Mouse (Mus musculus): ENCODE measurements around the gene Clec2e. TPM values are rescaled to one million over a fixed set of nuclear protein-coding genes. Genes with fewer than 3 reads are reported as not detected.
A peak's percentile ranks its signal among the peaks of the same experiment; 100 is the strongest.

Clec2e gene
- total RNA-seq, 2 experiments from 2014 or later, result not detected

GRCm38 (mm10) chr6:129065857-129066256 lies 34.9 kb downstream of the Clec2e start:
- no peak for DNase-seq
- intact Hi-C loops (cut with DNase I), result loop anchor here (5.0 kb wide), 1 partner anchor 209 kb away; no protein-coding TSS in a partner anchor

GRCm38 (mm10) chr6:129065407-129065806 lies 35.3 kb downstream of the Clec2e start:
- intact Hi-C loops (cut with DNase I), result loop anchor here (5.0 kb wide), 1 partner anchor 208 kb away; no protein-coding TSS in a partner anchor
- DNase-seq, result no peak

- intact Hi-C loops (cut with DNase I), result no loop called here
Measured at GRCm38 (mm10) chr6:129058013-129058412, 42.7 kb downstream of the Clec2e start.

GRCm38 (mm10) chr6:129056237-129056636 lies 44.5 kb downstream of the Clec2e start:
- no peak for DNase-seq

More at GRCm38 (mm10) chr6:129058013-129058412, 42.7 kb downstream of the Clec2e start:
- DNase-seq, result no peak

GRCm38 (mm10) chr6:129051731-129052130 lies 49.0 kb downstream of the Clec2e start:
- DNase-seq, result no peak
- intact Hi-C loops (cut with DNase I), result no loop called here

More at GRCm38 (mm10) chr6:129056237-129056636, 44.5 kb downstream of the Clec2e start:
- intact Hi-C loops (cut with DNase I), result no loop called here

GRCm38 (mm10) chr6:129051086-129051485 lies 49.6 kb downstream of the Clec2e start:
- intact Hi-C loops (cut with DNase I), result no loop called here
- DNase-seq, result no peak

GRCm38 (mm10) chr6:129049596-129050251 lies 51.0 kb downstream of the Clec2e start:
- no peak for DNase-seq
- intact Hi-C loops (cut with DNase I), result no loop called here

GRCm38 (mm10) chr6:129048857-129049473 lies 51.7 kb downstream of the Clec2e start:
- intact Hi-C loops (cut with DNase I), result no loop called here
- DNase-seq, result peak; percentile 62

GRCm38 (mm10) chr6:129048381-129048780 lies 52.3 kb downstream of the Clec2e start:
- DNase-seq, result no peak
- intact Hi-C loops (cut with DNase I), result no loop called here

- intact Hi-C loops (cut with DNase I), result no loop called here
Measured at GRCm38 (mm10) chr6:129045601-129046000, 55.1 kb downstream of the Clec2e start, which contains the start of gene Klrb1f. Klrb1f (plus strand) TSS chr6:129045901.

GRCm38 (mm10) chr6:129042470-129042869 lies 58.2 kb downstream of the Clec2e start:
- intact Hi-C loops (cut with DNase I), result no loop called here
- DNase-seq, result no peak

More at GRCm38 (mm10) chr6:129045601-129046000, 55.1 kb downstream of the Clec2e start, which contains the start of gene Klrb1f:
- DNase-seq, result no peak

Other genes starting within 250 kb of the Clec2e start
- gene Clec2i, start 213.3 kb downstream of the Clec2e start, total RNA-seq (2021), result not detected
- gene BC035044, start 209.8 kb downstream of the Clec2e start, total RNA-seq (2021), result 1 to 10 TPM in 1 of 2 experiments, under 1 TPM in 1; 0.64 to 1.0 TPM
- gene Clec2g, start 166.5 kb downstream of the Clec2e start, total RNA-seq (2021), result not detected
- under 1 TPM; 0.30 to 0.42 TPM for gene Klrb1f, start 55.0 kb downstream of the Clec2e start, total RNA-seq (2021)
- gene Clec2d, start 79.7 kb upstream of the Clec2e start, total RNA-seq (2021), result 1 to 10 TPM; 4.0 to 5.4 TPM
- not detected for gene Cd69, start 174.5 kb upstream of the Clec2e start, total RNA-seq (2021)
- not detected for gene 4922502D21Rik, start 230.9 kb upstream of the Clec2e start, total RNA-seq (2021)
- gene Clec12a, start 241.8 kb upstream of the Clec2e start, total RNA-seq (2021), result under 1 TPM in 1 of 2 experiments, not detected in 1; 0.28 TPM